Mouse (Mus musculus) thymus, postnatal 0 days (tissue): ENCODE measurements at regions not wholly inside any gene's neighbourhood (a gene's known extent, or its start where the extent isn't known, plus 50 kb on each side); places are given as distances from the start of the nearest gene placed in this dataset.

ENCODE experiments used
- DNase-seq: peaks from one replicate; pipeline ENCODE4 v3.0.0-alpha.2; 2015; ENCODE audit warnings: low spot score

GRCm38 (mm10) chr8:53954476-53955158 is 122.8 kb upstream of the Vegfc start:
- DNase-seq: no peak

- DNase-seq: no peak
Measured at GRCm38 (mm10) chr8:53956148-53956547, 121.3 kb upstream of the Vegfc start.

DNA sequence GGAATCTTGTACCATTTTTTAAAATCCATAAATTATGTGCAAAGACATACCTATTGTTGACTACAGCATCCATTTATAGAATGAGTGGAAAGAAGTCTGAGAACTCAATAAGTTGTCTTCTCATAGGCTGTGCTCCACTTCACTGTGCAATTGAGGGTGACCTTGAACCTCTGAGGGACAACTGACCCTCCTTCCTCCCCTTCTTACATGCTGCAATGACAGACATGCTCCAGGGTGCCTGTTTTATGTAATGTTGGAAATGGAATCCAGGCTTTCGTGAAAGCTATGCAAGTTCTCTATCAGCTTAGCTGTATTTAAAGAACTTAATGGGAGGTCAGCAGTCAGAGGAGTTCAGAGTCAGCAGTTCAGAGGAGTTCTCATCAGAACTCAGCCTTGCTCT is 118.9 kb upstream of the Vegfc start:
- DNase-seq: no peak

GRCm38 (mm10) chr8:53962993-53963392 is 114.4 kb upstream of the Vegfc start:
- DNase-seq: no peak

DNA sequence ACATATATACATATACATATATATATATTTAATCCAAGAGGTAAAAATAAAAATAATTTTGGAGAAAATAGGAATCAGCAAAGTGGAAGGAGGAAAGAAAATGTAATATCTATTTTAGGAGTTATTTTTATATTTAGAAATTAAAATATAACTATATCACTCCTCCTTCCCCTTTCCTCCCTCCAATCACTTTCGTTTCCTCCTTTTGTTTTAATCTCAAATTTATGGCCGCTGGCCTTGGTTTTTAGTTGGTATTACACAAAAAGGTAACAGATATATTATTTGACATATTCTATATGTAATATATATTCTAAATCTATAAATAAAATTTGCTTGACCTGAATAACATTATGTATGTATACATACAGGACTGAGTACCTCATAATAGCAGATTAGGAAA is 93.1 kb upstream of the Vegfc start:
- DNase-seq: no peak

GRCm38 (mm10) chr8:53985685-53986084 is 91.7 kb upstream of the Vegfc start:
- DNase-seq: no peak

- DNase-seq: no peak
Measured at GRCm38 (mm10) chr8:53994208-53994607, 83.2 kb upstream of the Vegfc start.

DNA sequence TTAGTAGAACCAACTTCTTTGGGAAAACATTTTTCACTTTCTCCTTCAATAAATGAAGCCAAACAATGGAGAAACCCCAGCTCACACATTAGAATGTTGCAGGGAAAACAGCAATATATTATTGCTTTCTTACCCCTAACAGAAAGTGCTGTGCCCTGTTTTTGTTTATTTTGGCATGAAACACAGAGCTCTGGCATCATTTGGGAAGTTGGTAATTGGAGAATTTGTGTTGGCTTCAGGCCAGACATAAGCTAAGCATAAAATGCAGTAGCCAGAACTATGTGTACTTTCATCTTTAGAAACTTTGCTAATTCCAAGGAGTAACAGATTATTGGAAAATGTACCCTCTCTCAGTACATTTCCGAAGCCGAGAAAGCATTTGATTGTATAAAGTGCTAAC is 79.9 kb upstream of the Vegfc start:
- DNase-seq: no peak

GRCm38 (mm10) chr8:54002948-54003347 is 74.5 kb upstream of the Vegfc start:
- no peak for DNase-seq

- no peak for DNase-seq
Measured at GRCm38 (mm10) chr8:54014096-54014495, 63.3 kb upstream of the Vegfc start.

GRCm38 (mm10) chr8:54018535-54019165 is 58.8 kb upstream of the Vegfc start:
- no peak for DNase-seq
